Mouse (Mus musculus) hindbrain, embryonic 13.5 days (tissue): ENCODE measurements at regions not wholly inside any gene's neighbourhood (a gene's known extent, or its start where the extent isn't known, plus 50 kb on each side); places are given as distances from the start of the nearest gene placed in this dataset.
A peak's percentile ranks its signal among the peaks of the same experiment; 100 is the strongest.

Experiments
- ATAC-seq: fragments of 200-750 bp; cut with Nextera tagmentation; 2 replicates; pipeline ENCODE4 v1.8.0; 2017; ENCODE audit warnings: moderate TSS enrichment; ENCODE audit not compliant: low FRiP score
- H3K27ac ChIP-seq: fragments of 300-500 bp; sonication (generic); 2 replicates; pipeline ENCODE4 v1.5.1; 2015; ENCODE audit warnings: inconsistent platforms, mild to moderate bottlenecking, moderate library complexity
- H3K27me3 ChIP-seq: fragments of 300-500 bp; sonication (generic); 2 replicates; pipeline ENCODE4 v1.6.1; 2015; ENCODE audit warnings: mild to moderate bottlenecking, inconsistent platforms
- H3K36me3 ChIP-seq: fragments of 300-500 bp; sonication (generic); 2 replicates; pipeline ENCODE4 v1.6.1; 2015; ENCODE audit warnings: mild to moderate bottlenecking, inconsistent platforms
- H3K4me1 ChIP-seq: fragments of 300-500 bp; sonication (generic); replicated peaks from 2 replicates; pipeline ENCODE4 v1.6.1; 2015; ENCODE audit warnings: inconsistent platforms
- H3K4me2 ChIP-seq: fragments of 300-500 bp; sonication (generic); 2 replicates; pipeline ENCODE4 v1.6.1; 2015; ENCODE audit warnings: inconsistent platforms, mild to moderate bottlenecking, moderate library complexity
- H3K4me3 ChIP-seq: fragments of 300-500 bp; sonication (generic); 2 replicates; pipeline ENCODE4 v1.5.1; 2015; ENCODE audit warnings: mild to moderate bottlenecking, inconsistent platforms
- H3K9ac ChIP-seq: fragments of 300-500 bp; sonication (generic); 2 replicates; pipeline ENCODE4 v1.6.1; 2015; ENCODE audit warnings: mild to moderate bottlenecking, inconsistent platforms
- H3K9me3 ChIP-seq: fragments of 300-500 bp; sonication (generic); 2 replicates; pipeline ENCODE4 v1.6.1; 2016; ENCODE audit warnings: inconsistent platforms
- WGBS: fragments of 180-500 bp; shearing (Covaris S2); methylation state at CpG from one replicate; pipeline ENCODE4 v1.1.7; 2015; 5-methylcytosine and 5-hydroxymethylcytosine counted together

DNA sequence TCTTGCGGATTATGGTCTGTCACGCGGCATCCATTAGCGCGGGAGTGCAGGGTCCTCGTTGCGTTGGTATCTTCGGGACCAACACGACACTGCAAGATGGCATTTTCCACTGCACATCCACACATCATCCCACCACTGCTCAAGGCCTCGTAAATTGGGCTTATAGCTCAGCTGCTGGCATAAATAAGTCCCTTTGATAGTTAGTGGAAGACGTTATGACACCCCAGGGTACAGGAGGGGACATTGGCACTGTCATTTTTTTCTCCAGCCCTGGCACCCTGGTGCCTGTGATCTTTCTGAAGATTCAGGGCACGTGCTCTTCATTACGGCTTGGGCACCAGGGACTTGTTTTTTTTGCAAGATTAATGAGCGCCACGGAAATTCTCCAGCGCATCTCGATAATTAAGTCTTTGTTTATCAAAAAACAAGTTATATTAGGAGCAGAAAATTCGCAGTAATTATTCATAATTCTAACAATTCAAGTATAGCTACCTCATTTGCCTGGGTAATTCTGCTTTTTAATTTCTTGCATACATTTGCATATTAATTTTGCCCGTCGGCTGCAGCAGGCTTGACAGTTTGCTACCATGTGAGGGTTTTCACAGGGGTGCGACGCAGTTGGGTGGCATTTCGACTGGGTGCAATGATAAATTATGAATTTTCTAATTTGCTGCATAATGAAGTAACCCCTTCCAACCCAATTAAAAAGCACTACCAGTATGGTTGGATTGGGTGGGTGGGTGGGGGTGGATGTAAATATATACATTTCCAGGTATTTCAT lies 119.1 kb downstream of the Vrk1 start:
- WGBS, result 52% methylated on average over 23 of the region's 23 CpGs

DNA sequence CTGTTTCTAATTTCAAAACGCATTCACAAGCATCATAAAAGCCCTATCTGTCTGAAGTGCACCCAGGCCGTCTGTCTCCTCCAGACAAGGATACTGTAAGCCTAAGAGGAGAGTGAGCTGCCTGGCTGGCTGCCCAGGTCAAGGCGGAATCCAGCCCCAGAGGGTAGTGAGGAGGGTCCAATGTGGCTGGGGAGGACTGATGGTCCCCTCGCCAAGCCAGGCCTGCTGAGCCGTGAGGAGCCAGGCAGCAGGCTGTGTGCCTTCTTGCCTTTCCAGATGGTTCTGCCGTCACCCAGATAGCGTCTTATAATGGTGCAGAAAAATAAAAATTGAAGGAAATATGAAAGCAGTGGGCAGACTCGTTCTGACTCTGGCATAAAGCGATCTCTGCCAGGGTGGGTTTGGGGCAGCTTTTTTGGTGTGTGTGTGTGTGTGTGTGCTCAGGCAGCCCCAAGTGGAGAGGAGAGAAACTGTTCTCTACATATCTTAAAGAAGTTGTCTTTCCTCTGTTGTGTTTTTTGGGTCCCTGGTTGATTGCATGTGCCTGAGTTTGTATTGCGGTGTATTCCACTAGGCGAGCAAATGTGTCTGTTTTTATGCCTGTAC lies 120.1 kb downstream of the Vrk1 start:
- no peak overlapping the region for H3K4me2 ChIP-seq
- H3K9ac ChIP-seq, result peak overlapping the region; percentile 9
- peaks cover 31% of the 10 kb centered on the region for H3K4me1 ChIP-seq
- ATAC-seq, result no peak
- H3K9me3 ChIP-seq, result no peaks in the 10 kb centered on the region
- no peaks in the 10 kb centered on the region for H3K36me3 ChIP-seq
- H3K4me3 ChIP-seq, result no peak overlapping the region
- peak overlapping the region; percentile 89 for H3K27ac ChIP-seq
- H3K27me3 ChIP-seq, result no peaks in the 10 kb centered on the region
- 68% methylated on average over 11 of the region's 11 CpGs for WGBS

More for the DNA sequence above, 119.1 kb downstream of the Vrk1 start:
- Histone ChIP-seq H3K4me2 (no peak overlapping the region), H3K27ac (peak overlapping the region; percentile 89), H3K4me1 (peaks cover 32% of the 10 kb centered on the region), H3K36me3 (no peaks in the 10 kb centered on the region), H3K9me3 (no peaks in the 10 kb centered on the region), H3K9ac (no peak overlapping the region), H3K4me3 (no peak overlapping the region), H3K27me3 (no peaks in the 10 kb centered on the region)
- peak; percentile 79 for ATAC-seq

DNA sequence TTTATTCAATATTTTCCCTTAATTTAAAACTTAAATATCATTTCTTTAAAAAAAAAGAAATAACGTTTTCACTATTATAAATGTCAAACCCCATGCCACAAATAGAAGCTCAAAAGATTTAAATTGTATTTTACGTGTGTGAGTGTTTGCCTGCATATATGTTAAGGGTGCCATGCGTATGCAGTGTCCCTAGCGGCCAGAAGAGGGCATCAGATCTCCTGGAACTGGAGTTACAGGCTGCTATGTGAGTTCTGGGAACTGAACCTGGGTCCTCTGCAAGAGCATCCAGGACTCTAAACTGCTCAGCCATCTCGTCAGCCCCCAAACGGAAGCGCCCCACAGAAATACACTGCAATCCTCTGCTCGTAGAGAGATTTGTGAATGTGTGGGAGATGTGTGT lies 122.7 kb downstream of the Vrk1 start:
- Histone ChIP-seq H3K27ac (no peak overlapping the region), H3K4me3 (no peak overlapping the region), H3K9ac (no peak overlapping the region), H3K4me2 (no peak overlapping the region), H3K4me1 (peaks cover 25% of the 10 kb centered on the region), H3K27me3 (no peaks in the 10 kb centered on the region), H3K36me3 (no peaks in the 10 kb centered on the region), H3K9me3 (no peaks in the 10 kb centered on the region)
- 94% methylated on average over 8 of the region's 8 CpGs for WGBS
- no peak for ATAC-seq

DNA sequence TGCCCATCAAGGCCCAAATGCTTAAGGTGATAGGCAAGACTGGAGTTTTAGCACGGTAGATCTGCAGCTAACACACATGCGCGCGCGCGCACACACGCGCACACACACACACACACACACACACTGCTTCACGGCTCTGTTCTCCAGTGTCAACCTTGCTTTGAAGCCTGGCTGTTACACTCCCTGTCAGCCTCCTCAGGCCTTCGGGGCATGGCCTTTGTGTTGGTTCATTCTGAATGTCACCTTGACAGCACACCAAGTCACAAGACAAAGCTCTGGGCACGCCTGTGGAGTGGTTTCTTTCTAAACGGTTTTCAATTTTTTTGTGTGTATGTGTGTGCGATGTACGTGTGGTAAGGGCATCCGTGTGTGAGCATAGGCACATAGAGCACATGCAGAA lies 128.4 kb downstream of the Vrk1 start:
- no peak overlapping the region for H3K4me2 ChIP-seq
- peak overlapping the region; percentile 69; the same call in 1 of the 2 replicates for H3K27ac ChIP-seq
- peaks cover 38% of the 10 kb centered on the region for H3K4me1 ChIP-seq
- ATAC-seq, result no peak; the same call in 1 of the 2 replicates
- H3K9ac ChIP-seq, result no peak overlapping the region
- no peak overlapping the region for H3K4me3 ChIP-seq
- H3K9me3 ChIP-seq, result no peaks in the 10 kb centered on the region
- no peaks in the 10 kb centered on the region for H3K36me3 ChIP-seq
- no peaks in the 10 kb centered on the region for H3K27me3 ChIP-seq
- 88% methylated on average over 15 of the region's 15 CpGs for WGBS

DNA sequence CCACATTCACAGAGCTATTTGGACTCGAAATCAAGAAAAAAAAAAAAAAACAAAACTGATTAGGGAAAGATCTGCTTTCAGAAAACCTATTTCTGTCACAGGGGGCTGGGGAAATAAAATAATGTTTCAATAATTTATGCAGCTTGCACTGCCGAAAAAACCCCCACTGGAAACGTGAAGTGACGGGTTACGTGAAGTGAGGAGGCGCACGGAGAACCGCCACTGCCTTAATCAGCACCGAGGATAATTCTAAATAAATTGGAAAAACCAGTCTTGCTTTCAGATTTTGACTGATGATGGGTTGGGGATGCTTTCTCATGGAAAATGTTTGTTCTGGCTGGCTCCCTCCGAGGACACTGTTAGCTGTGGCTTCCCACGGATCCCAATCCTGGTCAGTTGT lies 129.5 kb downstream of the Vrk1 start:
- peak overlapping the region; percentile 69 for H3K27ac ChIP-seq

DNA sequence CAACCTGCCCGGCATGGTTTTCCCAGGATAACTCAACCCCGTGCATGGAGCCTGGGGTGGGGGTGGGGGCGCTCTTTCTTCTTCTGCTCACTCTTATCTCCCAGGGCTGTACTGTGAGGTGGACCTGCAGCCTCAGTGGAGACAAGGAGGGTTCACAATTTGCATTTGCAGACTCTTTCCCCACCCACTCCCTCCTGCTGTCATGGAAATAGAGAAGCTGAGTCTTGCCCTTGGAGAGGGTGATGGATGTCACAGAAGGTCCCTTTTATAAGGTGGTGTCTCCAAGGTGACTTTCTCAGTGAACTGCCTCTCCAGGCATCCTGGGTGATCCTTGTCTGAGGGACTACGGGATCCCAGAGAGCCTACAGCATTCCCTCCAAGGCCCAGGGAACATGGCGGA lies 129.9 kb downstream of the Vrk1 start:
- ATAC-seq, result 0 out of 2 replicates have a peak, but pooled peaks have one; percentile 40

More for the DNA sequence above, 129.5 kb downstream of the Vrk1 start:
- Histone ChIP-seq H3K9me3 (no peaks in the 10 kb centered on the region), H3K36me3 (no peaks in the 10 kb centered on the region), H3K9ac (no peak overlapping the region), H3K4me1 (peaks cover 45% of the 10 kb centered on the region), H3K27me3 (no peaks in the 10 kb centered on the region), H3K4me2 (no peak overlapping the region), H3K4me3 (no peak overlapping the region)
- WGBS, result 48% methylated on average over 11 of the region's 11 CpGs
- ATAC-seq, result no peak

DNA sequence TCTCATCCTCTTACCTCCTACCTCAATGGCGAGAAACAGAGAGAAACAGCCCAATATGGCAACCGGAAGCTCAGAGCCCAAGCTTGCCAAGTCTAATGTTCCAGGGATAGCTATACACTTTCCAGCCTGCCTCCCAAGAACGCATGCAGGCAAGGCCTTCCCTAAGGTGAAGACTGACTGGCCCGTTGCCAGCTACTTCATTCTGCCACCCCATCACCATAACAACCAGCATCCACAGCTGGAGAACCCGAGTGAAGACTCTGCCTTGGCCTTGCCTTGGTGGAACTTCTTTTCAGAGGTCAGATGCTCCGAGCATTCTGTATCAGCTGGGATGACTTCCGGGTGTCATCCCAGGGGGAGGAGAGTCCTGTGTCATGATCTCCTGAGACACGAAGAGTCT lies 130.6 kb downstream of the Vrk1 start:
- H3K9me3 ChIP-seq, result no peaks in the 10 kb centered on the region
- H3K27ac ChIP-seq, result no peak overlapping the region
- no peak overlapping the region for H3K4me3 ChIP-seq
- peaks cover 45% of the 10 kb centered on the region for H3K4me1 ChIP-seq
- H3K9ac ChIP-seq, result no peak overlapping the region
- ATAC-seq, result no peak
- no peak overlapping the region for H3K4me2 ChIP-seq
- no peaks in the 10 kb centered on the region for H3K27me3 ChIP-seq
- no peaks in the 10 kb centered on the region for H3K36me3 ChIP-seq
- WGBS, result 60% methylated on average over 8 of the region's 8 CpGs

More for the DNA sequence above, 129.9 kb downstream of the Vrk1 start:
- 61% methylated on average over 5 of the region's 5 CpGs for WGBS
- no peak overlapping the region for H3K9ac ChIP-seq
- H3K27me3 ChIP-seq, result no peaks in the 10 kb centered on the region
- H3K4me3 ChIP-seq, result no peak overlapping the region
- no peaks in the 10 kb centered on the region for H3K9me3 ChIP-seq
- H3K27ac ChIP-seq, result peak overlapping the region; percentile 40; the same call in 1 of the 2 replicates
- H3K4me1 ChIP-seq, result peaks cover 45% of the 10 kb centered on the region
- no peaks in the 10 kb centered on the region for H3K36me3 ChIP-seq
- H3K4me2 ChIP-seq, result no peak overlapping the region

DNA sequence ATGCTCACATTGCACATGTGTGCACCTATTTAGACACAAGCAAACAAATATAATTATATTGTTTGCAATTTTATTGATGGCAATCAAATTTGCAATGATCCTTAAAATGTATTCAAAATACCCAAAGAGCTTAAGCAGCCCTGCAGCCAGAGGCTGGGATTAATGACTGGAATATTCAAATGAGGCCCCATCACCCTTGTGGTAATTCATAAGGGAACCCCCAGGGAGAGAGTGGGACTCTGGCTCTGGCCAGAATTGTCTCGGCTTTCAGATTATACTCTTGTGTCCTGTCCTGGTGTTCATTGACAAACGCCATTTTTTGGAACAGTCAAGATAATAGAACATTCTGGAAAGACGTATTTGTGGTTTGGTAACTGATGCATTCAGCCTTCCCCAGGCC lies 133.5 kb downstream of the Vrk1 start:
- WGBS, result 44% methylated on average over 3 of the region's 3 CpGs

DNA sequence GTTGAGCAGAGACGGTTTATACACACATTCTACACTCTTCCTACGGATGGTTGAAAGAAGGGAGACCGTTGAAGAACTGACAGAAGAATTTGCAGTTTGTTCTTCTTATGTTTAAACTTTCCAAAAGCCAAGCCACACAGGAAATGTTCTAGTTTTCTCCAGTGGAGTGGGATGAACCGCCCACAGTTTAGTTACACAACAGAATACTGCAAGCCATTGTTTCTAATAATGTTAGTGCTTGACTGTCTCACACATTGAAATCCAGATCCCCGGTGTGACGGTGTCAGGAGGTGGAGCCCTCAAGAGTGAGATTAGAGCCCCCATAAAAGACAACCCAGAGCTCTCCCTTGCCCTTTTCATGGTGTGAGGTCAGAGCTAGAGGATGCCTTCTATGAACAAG lies 146.8 kb downstream of the Vrk1 start:
- Histone ChIP-seq H3K4me2 (no peak overlapping the region), H3K4me1 (no peaks in the 10 kb centered on the region), H3K36me3 (no peaks in the 10 kb centered on the region), H3K4me3 (no peak overlapping the region), H3K27ac (no peak overlapping the region), H3K27me3 (no peaks in the 10 kb centered on the region), H3K9ac (no peak overlapping the region), H3K9me3 (no peaks in the 10 kb centered on the region)
- no peak for ATAC-seq
- WGBS, result 83% methylated on average over 6 of the region's 6 CpGs

More for the DNA sequence above, 133.5 kb downstream of the Vrk1 start:
- no peak overlapping the region for H3K4me3 ChIP-seq
- no peaks in the 10 kb centered on the region for H3K36me3 ChIP-seq
- no peak for ATAC-seq
- no peaks in the 10 kb centered on the region for H3K27me3 ChIP-seq
- peaks cover 42% of the 10 kb centered on the region for H3K4me1 ChIP-seq
- H3K9me3 ChIP-seq, result no peaks in the 10 kb centered on the region
- H3K27ac ChIP-seq, result peak overlapping the region; percentile 73
- H3K9ac ChIP-seq, result no peak overlapping the region
- H3K4me2 ChIP-seq, result no peak overlapping the region

DNA sequence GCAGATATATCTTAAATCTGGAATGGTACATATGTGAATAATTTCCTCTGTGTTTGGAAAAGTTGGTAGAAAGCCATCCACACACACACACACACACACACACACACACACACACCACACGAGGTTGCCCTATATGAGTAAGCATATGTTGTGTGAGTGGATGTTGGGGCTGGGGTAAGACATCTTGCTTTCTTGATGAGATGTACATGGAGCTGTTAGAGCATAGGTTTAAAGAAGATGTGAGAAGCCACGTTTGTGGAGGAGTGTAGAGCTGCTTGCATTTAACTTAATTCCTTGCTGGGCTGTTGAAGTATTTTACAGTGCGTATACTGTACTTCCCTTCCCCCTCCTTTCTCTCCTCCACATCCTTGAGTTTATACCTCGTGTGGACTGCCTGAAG lies 147.8 kb downstream of the Vrk1 start:
- Histone ChIP-seq H3K4me1 (no peaks in the 10 kb centered on the region), H3K9ac (no peak overlapping the region), H3K27ac (no peak overlapping the region), H3K27me3 (no peaks in the 10 kb centered on the region), H3K36me3 (no peaks in the 10 kb centered on the region), H3K9me3 (no peaks in the 10 kb centered on the region), H3K4me3 (no peak overlapping the region), H3K4me2 (no peak overlapping the region)
- 70% methylated on average over 4 of the region's 4 CpGs for WGBS
- no peak for ATAC-seq

DNA sequence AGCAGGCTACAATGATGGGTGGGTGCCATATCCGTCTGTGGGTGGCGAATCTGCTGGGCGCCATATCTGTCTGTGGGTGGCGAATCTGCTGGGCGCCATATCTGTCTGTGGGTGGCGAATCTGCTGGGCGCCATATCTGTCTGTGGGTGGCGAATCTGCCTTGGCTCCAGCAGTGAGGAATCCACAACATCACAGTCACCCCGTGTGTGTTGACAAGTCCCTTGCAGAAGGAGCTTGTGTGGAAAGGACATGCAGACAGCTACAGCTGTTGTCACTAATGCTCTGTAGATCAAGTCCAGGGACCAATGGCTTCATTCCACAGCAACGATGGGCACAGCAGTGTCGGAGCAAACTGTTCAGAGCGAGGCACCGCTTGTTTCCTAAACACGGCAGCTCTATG lies 148.6 kb downstream of the Vrk1 start:
- no peak for ATAC-seq
- no peak overlapping the region for H3K4me2 ChIP-seq
- H3K36me3 ChIP-seq, result no peaks in the 10 kb centered on the region
- no peak overlapping the region for H3K9ac ChIP-seq
- no peaks in the 10 kb centered on the region for H3K27me3 ChIP-seq
- H3K4me1 ChIP-seq, result no peaks in the 10 kb centered on the region
- 93% methylated on average over 14 of the region's 14 CpGs for WGBS
- no peaks in the 10 kb centered on the region for H3K9me3 ChIP-seq
- no peak overlapping the region for H3K4me3 ChIP-seq
- no peak overlapping the region for H3K27ac ChIP-seq

DNA sequence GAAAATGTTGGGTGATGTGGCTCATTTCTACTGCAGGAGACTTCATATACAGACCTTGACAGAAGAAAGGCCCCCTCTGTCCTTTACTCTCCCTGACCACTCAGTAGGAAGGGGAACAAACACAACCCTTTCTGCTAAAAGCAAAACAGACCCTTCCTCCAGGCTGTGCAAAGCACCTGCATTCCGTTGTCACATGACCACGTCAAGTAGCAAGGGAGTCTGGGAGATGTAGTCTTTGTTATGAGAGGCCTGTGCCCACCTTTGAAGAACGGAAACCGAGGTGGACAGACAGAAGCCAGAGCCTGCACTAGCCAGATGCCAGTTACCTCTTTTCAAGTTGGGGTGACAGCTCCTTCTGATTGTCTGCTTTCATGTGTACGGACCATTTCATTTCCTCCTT lies 161.3 kb downstream of the Vrk1 start:
- 0 out of 2 replicates have a peak, but pooled peaks cover 4% of the 10 kb centered on the region for H3K27me3 ChIP-seq
- H3K9ac ChIP-seq, result no peak overlapping the region
- WGBS, result 67% methylated on average over 5 of the region's 5 CpGs
- peaks cover 39% of the 10 kb centered on the region for H3K4me1 ChIP-seq
- H3K36me3 ChIP-seq, result no peaks in the 10 kb centered on the region
- no peak overlapping the region for H3K27ac ChIP-seq
- no peak overlapping the region for H3K4me3 ChIP-seq
- no peaks in the 10 kb centered on the region for H3K9me3 ChIP-seq
- no peak for ATAC-seq
- H3K4me2 ChIP-seq, result no peak overlapping the region

DNA sequence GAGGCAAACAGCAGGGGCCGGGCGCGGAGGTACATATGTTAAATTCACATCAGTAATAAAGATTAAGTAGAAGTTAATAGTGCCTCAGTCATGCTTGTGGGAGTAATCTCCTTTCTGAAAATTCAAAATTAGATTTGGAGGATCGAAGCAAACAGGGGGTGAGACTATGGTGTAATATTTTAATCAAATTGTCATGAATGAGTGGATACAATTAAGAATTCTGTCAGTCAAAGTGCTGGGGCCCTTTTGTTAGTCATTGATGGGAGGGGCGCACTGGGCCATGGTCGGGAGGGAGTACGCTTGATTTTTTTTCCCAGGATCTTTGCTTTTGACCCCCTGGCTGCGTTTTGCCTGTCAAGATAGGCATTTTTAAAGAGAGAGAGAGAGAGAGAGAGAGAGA lies 163.2 kb downstream of the Vrk1 start:
- WGBS, result 13% methylated on average over 8 of the region's 8 CpGs

More for the DNA sequence above, 163.2 kb downstream of the Vrk1 start:
- ATAC-seq, result no peak
- peak overlapping the region; percentile 69 for H3K4me2 ChIP-seq
- H3K36me3 ChIP-seq, result no peaks in the 10 kb centered on the region
- H3K9me3 ChIP-seq, result no peaks in the 10 kb centered on the region
- H3K9ac ChIP-seq, result peak overlapping the region; percentile 66; the same call in 1 of the 2 replicates
- H3K4me1 ChIP-seq, result peaks cover 46% of the 10 kb centered on the region
- no peak overlapping the region for H3K4me3 ChIP-seq
- H3K27ac ChIP-seq, result peak overlapping the region; percentile 85
- 0 out of 2 replicates have a peak, but pooled peaks cover 4% of the 10 kb centered on the region for H3K27me3 ChIP-seq
